Mouse (Mus musculus) hindbrain, embryonic 11.5 days (tissue): ENCODE data around the gene Ikzf3. TPM values are rescaled to one million over a fixed set of nuclear protein-coding genes. Genes with fewer than 3 reads are reported as not detected.
A peak's percentile ranks its signal among the peaks of the same experiment; 100 is the strongest.

ENCODE experiments used
- ATAC-seq: fragments of 200-750 bp; cut with Nextera tagmentation; 2 replicates; pipeline ENCODE4 v1.8.0; 2017; ENCODE audit warnings: mild to moderate bottlenecking, moderate TSS enrichment, moderate library complexity; ENCODE audit not compliant: low FRiP score
- DNase-seq: peaks from one replicate; pipeline ENCODE4 v3.0.0-alpha.2; 2015; ENCODE audit warnings: low spot score
- H3K27ac ChIP-seq: fragments of 300-500 bp; sonication (generic); 2 replicates; pipeline ENCODE4 v1.5.1; 2014; ENCODE audit warnings: mild to moderate bottlenecking, low read depth, low read length
- H3K27me3 ChIP-seq: fragments of 300-500 bp; sonication (generic); 2 replicates; pipeline ENCODE4 v1.6.1; 2014; ENCODE audit warnings: mild to moderate bottlenecking, low read length, moderate library complexity, mixed read lengths; ENCODE audit not compliant: control insufficient read depth, insufficient read depth
- H3K36me3 ChIP-seq: fragments of 300-500 bp; sonication (generic); 2 replicates; pipeline ENCODE4 v1.6.1; 2014; ENCODE audit warnings: mild to moderate bottlenecking, low read length, moderate library complexity, mixed read lengths; ENCODE audit not compliant: control insufficient read depth, insufficient read depth
- H3K4me1 ChIP-seq: fragments of 300-500 bp; sonication (generic); replicated peaks from 2 replicates; pipeline ENCODE4 v1.6.1; 2014; ENCODE audit warnings: low read length, mixed read lengths; ENCODE audit not compliant: control insufficient read depth, insufficient read depth
- H3K4me2 ChIP-seq: fragments of 300-500 bp; sonication (generic); replicated peaks from 2 replicates; pipeline ENCODE4 v1.6.1; 2014; ENCODE audit warnings: mild to moderate bottlenecking, low read depth, low read length
- H3K4me3 ChIP-seq: fragments of 300-500 bp; sonication (generic); 2 replicates; pipeline ENCODE4 v1.5.1; 2014; ENCODE audit warnings: low read depth, low read length
- H3K9ac ChIP-seq: fragments of 300-500 bp; sonication (generic); 2 replicates; pipeline ENCODE4 v1.6.1; 2014; ENCODE audit warnings: low read depth, low read length
- H3K9me3 ChIP-seq: fragments of 300-500 bp; sonication (generic); 2 replicates; pipeline ENCODE4 v1.6.1; 2016; ENCODE audit warnings: low read length; ENCODE audit not compliant: control insufficient read depth
- WGBS: fragments of 180-500 bp; shearing (Covaris S2); extraction: QIAGEN DNeasy Blood & Tissue Kit; methylation state at CpG from one replicate; pipeline ENCODE4 v1.1.7; 2014; 5-methylcytosine and 5-hydroxymethylcytosine counted together
- polyA plus RNA-seq: library from polyadenylated mRNA; unstranded; fragments of >200 nt; fragmentation: Nextera tagmentation; extraction: Ambion mirVana; gene quantifications from 2 replicates; pipeline ENCODE4 v1.2.1, GENCODE M21; 2014

Ikzf3 gene
- polyA plus RNA-seq, 1 experiment from 2014 or later, result 0.60 TPM

- Histone ChIP-seq H3K9me3 (no peaks in the 10 kb centered on the region), H3K27me3 (peaks cover 24% of the 10 kb centered on the region)
- no peak for ATAC-seq
These were observed 84.6 kb downstream of the Ikzf3 start for GRCm38 (mm10) chr11:98461109-98461720.

DNA sequence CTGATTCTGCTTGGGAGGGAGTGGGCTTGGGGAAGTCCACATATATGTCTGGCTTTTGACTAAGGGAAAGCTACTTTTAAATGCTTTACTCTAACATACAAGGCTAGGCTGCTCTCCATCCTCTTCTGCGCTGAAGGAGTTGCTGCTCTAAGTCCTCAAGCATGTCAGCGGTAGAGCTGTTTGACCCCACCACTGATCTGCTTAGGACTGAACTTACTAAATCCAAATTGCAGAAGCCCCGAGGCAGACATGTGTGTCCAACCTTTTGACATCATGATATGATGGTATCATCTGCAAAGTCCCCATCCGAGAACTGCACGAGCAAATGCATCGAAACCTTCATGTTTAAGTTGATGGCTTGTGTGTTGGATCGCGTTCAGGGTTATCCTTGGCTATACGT, 86.0 kb downstream of the Ikzf3 start:
- H3K9ac ChIP-seq, result no peak overlapping the region
- no peaks in the 10 kb centered on the region for H3K9me3 ChIP-seq
- no peak overlapping the region for H3K27ac ChIP-seq
- 83% methylated on average over 9 of the region's 9 CpGs for WGBS
- no peak overlapping the region for H3K4me3 ChIP-seq
- H3K4me2 ChIP-seq, result no peak overlapping the region
- DNase-seq, result no peak
- ATAC-seq, result no peak
- H3K4me1 ChIP-seq, result no peaks in the 10 kb centered on the region
- H3K36me3 ChIP-seq, result no peaks in the 10 kb centered on the region
- H3K27me3 ChIP-seq, result peaks cover 24% of the 10 kb centered on the region

More at GRCm38 (mm10) chr11:98461109-98461720, 84.6 kb downstream of the Ikzf3 start:
- Histone ChIP-seq H3K36me3 (no peaks in the 10 kb centered on the region), H3K4me1 (no peaks in the 10 kb centered on the region), H3K9ac (no peak overlapping the region), H3K27ac (no peak overlapping the region), H3K4me3 (no peak overlapping the region), H3K4me2 (no peak overlapping the region)
- DNase-seq, result no peak
- WGBS, result 50% methylated on average over 6 of the region's 6 CpGs

DNA sequence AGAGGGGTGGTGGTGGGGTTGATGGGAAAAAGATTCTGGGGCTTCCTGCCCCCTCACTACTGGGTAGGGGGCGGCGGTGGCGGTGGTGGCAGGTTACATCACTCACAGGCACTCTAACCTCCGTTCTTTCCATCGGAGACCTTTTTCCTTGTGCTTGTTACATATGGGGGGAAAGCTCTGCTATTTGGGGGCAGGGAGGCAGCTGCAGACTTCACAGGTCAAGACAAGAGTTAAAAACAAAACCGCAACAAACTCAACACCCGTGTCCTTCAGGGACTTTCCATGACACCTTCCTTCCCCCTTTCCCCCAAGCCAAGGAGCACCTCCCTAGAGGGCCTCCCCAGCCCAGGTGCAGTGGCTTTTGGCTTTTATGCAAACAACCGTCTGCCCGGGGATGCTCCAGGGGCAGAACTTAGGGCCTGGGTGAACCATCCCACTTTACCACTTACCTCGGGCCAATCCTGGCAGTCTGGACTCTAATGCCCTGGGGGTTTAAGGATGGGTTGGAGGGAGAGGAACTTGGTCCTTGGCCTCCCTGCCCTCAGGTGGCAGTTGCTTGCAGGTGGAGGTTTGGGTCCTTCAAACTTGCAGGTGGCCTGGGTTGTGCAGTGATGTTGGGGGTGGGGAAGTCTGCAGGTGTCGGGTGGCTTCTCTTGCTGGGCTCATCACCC, 86.6 kb downstream of the Ikzf3 start:
- Histone ChIP-seq H3K27ac (no peak overlapping the region), H3K4me2 (0 out of 2 replicates have a peak overlapping the region, but pooled peaks have one; percentile 3), H3K9me3 (no peaks in the 10 kb centered on the region), H3K36me3 (no peaks in the 10 kb centered on the region), H3K4me1 (no peaks in the 10 kb centered on the region), H3K27me3 (peaks cover 24% of the 10 kb centered on the region), H3K4me3 (no peak overlapping the region), H3K9ac (no peak overlapping the region)
- ATAC-seq (no peak), DNase-seq (no peak)
- WGBS, result 21% methylated on average over 11 of the region's 11 CpGs

DNA sequence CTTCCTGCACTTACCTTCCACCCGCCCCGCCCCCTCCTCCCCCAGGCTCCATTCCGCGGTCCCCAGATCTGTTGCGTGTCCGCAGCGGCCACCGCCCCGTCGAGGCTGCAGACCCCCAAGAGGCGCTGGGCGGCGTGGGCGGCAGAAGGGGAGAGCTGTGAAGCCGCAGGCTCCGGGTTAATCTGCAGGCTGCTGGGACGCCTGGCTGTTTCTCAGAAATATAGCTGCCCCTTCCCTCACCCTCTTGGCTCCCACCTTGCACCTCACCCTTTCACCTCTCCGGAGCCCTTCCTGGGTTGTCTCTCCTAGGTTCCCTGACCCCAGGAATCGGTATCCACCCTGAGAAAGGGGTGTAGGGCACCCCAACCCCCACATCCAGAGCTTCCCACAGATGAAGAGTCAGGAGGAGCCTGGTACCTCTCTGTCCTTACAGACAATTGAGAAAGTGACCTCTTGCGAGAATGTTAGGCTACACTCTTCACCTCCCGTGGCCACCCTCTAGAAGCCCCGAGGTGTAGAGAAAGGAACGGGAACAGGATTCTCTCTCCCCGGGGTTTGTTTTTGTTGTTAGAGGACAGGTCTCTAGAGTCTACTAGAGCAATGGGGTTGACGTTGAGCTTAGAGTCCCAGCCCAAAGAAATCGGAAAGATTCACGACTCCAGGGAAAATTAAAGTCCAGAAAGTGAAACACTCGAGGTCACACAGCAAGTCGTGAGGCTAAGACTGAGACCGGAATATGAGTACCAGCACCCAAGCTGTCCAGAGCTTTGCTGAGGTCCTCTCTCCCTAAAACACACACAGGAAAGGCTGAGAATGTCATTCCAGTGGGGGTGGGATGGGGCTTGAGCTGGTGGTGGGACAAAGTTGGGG, 87.5 kb downstream of the Ikzf3 start:
- H3K4me2 ChIP-seq, result peak overlapping the region; percentile 89
- H3K27ac ChIP-seq, result no peak overlapping the region
- H3K9me3 ChIP-seq, result no peaks in the 10 kb centered on the region
- peak; percentile 17; the same call in 1 of the 2 replicates for ATAC-seq
- peaks cover 24% of the 10 kb centered on the region for H3K27me3 ChIP-seq
- peak overlapping the region; percentile 51 for H3K4me3 ChIP-seq
- no peaks in the 10 kb centered on the region for H3K36me3 ChIP-seq
- H3K9ac ChIP-seq, result peak overlapping the region; percentile 56
- H3K4me1 ChIP-seq, result no peaks in the 10 kb centered on the region
- 3% methylated on average over 26 of the region's 30 CpGs for WGBS
- peak; percentile 47 for DNase-seq

GRCm38 (mm10) chr11:98457367-98458120, 88.3 kb downstream of the Ikzf3 start:
- no peaks in the 10 kb centered on the region for H3K36me3 ChIP-seq
- H3K9me3 ChIP-seq, result no peaks in the 10 kb centered on the region
- ATAC-seq (peak; percentile 82), DNase-seq (peak; percentile 91)
- peak overlapping the region; percentile 56 for H3K9ac ChIP-seq
- peaks cover 24% of the 10 kb centered on the region for H3K27me3 ChIP-seq
- under 1% methylated on average over 30 of the region's 64 CpGs for WGBS
- H3K4me2 ChIP-seq, result peak overlapping the region; percentile 89
- peak overlapping the region; percentile 51 for H3K4me3 ChIP-seq
- H3K4me1 ChIP-seq, result no peaks in the 10 kb centered on the region
- no peak overlapping the region for H3K27ac ChIP-seq

DNA sequence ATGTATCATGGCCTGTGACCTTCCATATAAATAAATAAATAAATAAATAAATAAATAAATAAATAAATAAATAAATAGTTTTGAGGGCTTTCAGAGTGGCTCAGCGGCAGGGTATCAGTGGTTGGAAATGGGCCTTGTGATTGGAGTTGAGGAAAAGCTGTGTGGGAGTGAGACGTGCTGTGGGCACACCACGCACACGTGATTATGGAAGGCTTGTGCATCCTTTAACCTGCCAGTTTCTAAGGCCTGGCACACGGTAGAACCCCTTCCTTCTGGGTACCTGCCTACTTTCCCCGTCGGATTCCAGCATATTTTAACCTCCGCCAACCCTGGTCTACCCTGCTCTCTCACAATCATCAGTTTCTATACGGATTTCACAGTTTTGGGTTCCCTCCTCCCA, 88.9 kb downstream of the Ikzf3 start:
- 25% methylated on average over 9 of the region's 9 CpGs for WGBS
- peak overlapping the region; percentile 49 for H3K9ac ChIP-seq
- H3K4me2 ChIP-seq, result peak overlapping the region; percentile 89
- H3K36me3 ChIP-seq, result no peaks in the 10 kb centered on the region
- H3K4me3 ChIP-seq, result peak overlapping the region; percentile 51
- no peaks in the 10 kb centered on the region for H3K4me1 ChIP-seq
- H3K27me3 ChIP-seq, result peaks cover 24% of the 10 kb centered on the region
- ATAC-seq, result peak; percentile 23
- no peak for DNase-seq
- H3K27ac ChIP-seq, result no peak overlapping the region
- H3K9me3 ChIP-seq, result no peaks in the 10 kb centered on the region

- Histone ChIP-seq H3K4me1 (no peaks in the 10 kb centered on the region), H3K4me3 (no peak overlapping the region), H3K4me2 (no peak overlapping the region), H3K36me3 (no peaks in the 10 kb centered on the region), H3K27ac (no peak overlapping the region), H3K9me3 (no peaks in the 10 kb centered on the region), H3K27me3 (peaks cover 24% of the 10 kb centered on the region), H3K9ac (no peak overlapping the region)
- ATAC-seq (no peak), DNase-seq (no peak)
- WGBS, result 76% methylated on average over 5 of the region's 5 CpGs
These were observed 89.3 kb downstream of the Ikzf3 start for GRCm38 (mm10) chr11:98456545-98456944.

- Histone ChIP-seq H3K4me2 (no peak overlapping the region), H3K4me3 (no peak overlapping the region), H3K27ac (no peak overlapping the region), H3K9me3 (no peaks in the 10 kb centered on the region), H3K36me3 (no peaks in the 10 kb centered on the region), H3K9ac (no peak overlapping the region), H3K27me3 (peaks cover 24% of the 10 kb centered on the region), H3K4me1 (no peaks in the 10 kb centered on the region)
- DNase-seq (no peak), ATAC-seq (no peak)
- 84% methylated on average over 4 of the region's 4 CpGs for WGBS
These were observed 90.3 kb downstream of the Ikzf3 start for GRCm38 (mm10) chr11:98455484-98455883.
